Mouse (Mus musculus) embryo, embryonic 11.5 days (tissue): ENCODE measurements around the gene Pik3r1.
A peak's percentile ranks its signal among the peaks of the same experiment; 100 is the strongest.

Source experiments
- DNase-seq: peaks from one replicate; pipeline ENCODE4 v3.0.0-alpha.2; 2012; ENCODE audit warnings: low read depth, low spot score

Gene Pik3r1

DNA sequence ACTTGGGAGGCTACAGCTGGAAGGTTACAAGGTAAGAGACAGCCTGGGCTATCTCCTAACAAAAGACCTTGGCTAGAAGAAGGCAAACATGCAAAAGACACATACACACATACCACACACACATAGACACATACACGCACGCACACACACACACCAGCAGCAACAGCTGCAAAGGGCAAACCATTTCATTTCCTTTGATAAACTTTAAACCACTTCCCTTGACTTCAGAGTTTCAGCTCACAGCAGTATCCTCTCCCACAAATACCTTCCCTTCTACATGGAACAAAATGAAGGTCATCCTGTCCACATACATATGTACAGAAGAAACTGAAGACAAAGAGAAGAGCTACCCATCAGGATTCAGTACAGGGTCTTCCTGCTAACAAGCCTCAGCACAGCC is 56.7 kb downstream of the Pik3r1 start:
- DNase-seq, result no peak

DNA sequence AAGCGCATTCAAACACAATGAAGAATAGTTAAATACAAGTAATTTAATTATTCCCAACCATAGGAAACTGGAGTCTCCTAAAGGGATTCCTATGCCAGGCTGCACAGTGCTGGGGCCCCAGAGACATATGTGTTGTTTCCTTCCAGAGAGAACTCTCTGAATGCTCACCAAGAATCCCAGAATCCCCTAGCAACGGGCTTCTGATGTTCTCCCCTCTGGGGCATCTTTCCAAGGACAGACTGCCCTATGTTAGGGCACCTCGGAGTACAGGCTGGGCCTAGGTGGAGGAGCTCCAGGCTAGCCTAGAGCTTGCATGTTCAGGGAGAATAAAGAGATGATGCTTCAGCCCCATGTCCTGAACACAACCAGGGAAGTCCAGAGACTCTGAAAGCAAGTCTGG is 58.2 kb downstream of the Pik3r1 start:
- DNase-seq, result no peak

DNA sequence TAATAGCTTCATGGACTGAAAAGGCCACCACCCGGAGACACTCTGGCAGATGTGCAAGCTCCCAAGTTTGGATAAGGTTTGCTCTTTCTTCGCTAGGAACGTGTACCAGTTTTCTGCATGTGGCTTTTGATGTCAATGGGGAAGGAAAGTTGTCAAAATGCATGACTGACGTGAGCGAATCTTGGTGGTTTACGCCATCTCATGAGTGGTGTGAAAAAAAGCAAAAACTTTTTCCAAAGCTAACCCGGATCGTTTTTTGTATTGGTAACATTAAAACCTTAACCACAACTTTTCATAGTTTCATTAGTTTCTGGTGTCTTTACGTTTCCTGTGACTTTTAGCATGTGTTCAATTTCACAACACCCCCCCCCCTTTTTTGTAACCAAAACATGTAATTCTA is 60.8 kb downstream of the Pik3r1 start:
- no peak for DNase-seq

DNA sequence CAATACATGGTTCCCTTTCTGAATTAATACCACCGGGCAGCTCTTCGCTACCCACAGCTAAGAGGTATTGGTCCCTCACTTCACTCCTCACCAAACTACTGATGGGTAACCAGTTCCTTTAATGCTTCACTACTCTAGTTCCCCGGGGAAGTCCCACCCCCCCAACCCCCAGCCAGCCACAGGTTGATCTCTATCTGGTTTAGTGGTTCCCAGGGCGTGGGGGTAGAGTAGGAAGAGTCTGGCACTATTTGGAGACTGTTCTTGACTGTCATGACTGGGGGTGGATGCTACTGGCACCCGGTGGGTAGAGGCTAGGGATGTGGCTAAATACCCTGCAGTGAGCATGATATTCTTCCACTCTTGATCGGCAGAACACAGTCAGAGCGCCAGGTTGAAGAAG is 61.6 kb downstream of the Pik3r1 start:
- no peak for DNase-seq

DNA sequence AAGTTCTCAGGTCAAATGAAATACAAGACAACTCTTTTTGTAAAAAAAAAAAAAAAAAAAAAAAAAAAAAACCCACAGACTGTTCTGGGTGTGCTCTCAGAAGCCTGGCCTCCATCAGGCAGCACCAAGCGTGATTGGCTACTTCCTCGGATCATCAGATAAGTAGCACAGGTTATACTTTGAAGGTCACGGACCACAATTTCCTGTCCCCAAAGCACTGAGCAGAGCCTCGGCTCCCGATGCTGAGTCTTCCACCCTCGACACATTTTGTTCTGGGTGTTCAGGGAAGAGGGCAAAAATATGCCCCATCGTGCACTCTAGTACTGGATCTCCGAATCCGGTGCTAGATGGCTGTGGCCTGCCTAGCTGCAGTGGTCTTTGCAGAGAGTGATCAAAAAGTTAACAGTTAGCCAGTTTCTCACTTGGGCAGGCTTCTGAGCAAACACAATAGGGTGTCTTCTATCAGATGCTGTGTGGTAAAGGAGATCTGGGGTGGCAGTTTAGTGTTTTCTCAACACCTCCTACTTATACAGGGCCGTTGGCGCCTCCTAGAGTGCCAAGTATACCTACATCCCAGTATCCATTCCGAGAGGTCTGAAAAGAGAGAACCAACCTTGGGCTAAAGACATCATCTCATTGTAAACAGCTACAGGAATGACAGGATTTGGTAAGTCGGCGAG is 65.8 kb downstream of the Pik3r1 start:
- DNase-seq, result no peak

DNA sequence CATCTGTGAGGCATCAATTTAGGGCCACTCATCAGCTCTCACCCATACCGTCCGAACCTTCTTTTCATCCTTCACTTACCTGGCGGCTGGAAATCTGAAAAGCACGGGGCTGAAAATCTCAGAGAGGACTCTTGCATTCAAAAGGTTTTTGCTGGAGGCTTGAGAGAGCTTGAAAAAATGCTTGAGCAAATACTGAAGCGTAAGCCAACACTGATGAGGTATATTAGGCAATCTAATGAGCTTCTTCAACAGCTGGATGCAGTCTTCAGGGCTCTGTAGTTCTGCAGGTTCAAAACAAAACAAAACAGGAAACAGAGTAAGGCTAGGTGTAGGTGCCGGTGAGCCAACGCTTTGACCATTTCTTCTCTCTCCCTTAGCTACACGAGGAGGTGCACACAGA is 66.4 kb downstream of the Pik3r1 start:
- DNase-seq, result no peak

DNA sequence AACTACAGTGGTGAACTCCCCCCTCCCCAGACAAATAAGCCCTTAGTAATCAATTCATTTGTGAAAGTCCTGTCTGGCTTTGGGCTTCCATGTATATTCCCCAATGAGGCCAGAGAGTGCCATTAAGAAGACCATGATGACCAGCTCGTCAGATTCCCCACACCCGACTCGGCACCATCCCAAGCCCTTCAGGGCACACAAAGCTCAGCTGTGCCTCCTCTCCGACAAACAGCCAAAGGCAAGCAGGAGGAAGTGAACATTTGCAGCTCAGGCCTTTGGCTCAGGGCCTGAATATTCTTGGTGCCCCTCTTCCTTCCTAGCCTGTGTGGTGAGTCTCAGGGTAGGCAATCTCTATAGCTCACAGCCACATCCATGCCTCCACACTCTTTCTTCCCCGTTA is 68.3 kb downstream of the Pik3r1 start:
- DNase-seq, result no peak

DNA sequence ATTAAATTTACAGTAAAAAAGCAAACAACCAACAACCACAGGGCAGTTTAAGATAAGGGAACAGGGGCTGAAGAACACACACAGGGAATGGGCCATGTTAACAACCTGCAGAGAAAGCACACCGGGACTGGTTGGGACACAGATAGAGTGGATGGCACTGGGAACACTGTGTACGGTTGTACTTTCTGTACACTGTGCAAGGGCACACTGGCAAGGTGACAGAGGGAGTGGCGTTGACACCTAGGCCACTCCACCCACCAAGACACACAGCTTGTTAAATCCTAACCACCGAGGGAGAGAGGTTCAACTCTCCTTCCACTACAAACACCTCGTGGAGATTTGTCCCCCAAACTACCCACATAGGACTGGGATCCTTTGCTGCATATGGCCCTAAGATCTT is 70.1 kb downstream of the Pik3r1 start:
- no peak for DNase-seq

DNA sequence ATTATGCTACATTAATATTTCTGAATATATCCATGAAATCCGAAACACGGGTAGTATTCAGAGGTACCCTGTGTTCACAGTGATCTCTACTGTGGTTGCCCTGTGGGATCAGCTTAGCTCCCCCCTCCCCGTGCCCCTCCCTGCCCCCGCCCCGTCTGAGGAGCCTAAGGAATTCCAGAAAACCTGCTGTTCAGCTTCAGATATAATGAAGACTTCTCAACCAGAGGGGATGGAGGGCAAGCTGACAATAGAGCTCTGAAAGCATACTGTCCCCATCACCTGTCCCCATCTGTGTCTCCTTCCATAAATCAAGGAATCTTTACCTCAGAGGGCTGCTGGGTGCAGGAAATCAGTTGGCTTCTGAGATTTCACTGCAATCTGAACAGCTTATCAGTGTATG is 70.6 kb downstream of the Pik3r1 start:
- DNase-seq, result no peak

DNA sequence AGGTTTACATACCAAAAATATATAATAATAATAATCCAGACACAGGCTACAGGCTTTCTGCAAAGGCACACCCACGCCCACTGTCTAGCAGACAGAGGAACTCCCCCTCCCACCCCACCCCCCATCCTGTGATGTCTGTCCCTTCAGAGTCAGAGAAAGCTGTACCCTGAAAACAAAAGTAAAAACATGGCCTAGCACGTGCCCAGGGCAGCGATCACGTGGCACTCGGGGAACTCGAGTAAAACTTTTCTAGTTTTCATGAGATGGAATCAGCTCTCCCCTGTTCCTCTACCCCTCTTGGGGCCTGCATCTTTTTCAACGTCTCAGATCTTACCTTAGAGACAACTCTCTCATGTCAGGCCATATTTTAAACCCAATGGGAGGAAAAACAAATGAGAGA is 71.2 kb downstream of the Pik3r1 start:
- no peak for DNase-seq

DNA sequence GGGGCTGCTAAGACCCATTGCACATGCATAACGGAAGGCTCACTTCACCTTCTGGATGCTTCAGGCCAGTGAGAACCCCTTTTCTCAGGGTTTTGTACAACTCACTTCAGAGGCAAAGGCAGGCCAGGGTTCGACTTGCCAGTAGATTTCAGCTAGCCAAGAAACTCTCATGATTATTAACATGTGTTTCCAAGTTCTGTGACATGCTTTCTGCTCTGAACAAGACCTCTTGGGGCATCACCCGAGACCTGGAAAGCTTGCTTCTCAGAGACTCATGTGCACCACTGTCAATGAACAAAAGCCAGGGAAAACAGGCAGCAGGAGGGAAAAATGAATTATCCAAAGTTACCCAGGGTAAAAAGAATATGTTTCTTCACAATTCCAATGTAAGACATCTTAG is 71.7 kb downstream of the Pik3r1 start:
- no peak for DNase-seq

DNA sequence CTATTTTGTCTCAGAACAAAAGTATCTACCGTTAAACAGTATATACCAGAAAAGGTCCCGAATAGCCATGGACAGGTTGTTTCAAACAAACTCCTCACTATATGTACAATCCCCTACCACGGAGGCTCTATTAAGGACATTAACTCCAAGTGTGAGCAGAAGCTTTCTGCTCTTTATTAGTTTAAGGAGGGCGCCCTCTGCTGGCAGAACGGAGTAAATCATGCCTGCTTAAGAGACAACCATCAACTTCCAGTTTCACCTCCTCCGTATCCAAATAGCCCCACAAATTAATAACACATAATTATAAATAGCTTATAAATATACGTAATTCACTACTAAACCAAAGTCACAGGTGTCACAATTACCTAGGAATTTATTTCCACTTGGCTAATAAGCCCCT is 72.1 kb downstream of the Pik3r1 start:
- DNase-seq, result peak; percentile 81

DNA sequence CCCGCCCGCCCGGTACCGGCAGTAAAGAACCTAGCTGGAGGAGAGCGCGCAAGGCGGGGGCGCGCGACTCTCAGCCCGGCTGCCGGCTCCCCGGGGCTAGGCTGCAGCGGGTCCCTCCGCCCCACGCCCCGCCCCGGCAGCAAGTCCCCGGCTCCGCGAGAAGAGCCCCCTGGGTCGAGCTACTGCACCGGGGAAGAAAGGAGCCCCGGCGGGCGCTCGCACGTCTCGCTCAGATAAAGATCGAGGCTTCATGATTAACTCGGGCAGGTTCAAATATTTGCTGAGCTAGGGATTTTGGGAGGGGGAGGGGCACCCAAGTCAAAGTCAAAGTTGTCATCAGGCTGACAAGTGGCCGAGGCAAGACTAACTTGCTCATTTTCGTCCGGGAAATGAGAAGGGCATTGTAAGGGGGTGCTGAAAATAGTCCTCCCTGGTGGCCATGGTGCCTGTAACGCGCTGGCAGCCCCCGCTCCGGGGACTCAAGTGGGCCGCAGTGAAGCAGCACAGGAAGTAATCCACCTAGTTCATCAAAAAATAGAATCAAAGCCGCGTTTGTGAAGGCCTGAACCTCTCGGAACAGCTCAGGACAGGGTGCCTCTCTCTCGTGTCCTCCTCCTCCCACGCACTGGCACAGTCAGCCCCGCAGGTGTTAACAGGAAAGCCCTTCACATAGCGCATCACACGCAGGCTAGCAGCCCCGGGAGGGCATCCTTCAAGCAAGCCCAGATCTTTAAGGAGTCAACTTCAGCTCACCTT is 73.3 kb downstream of the Pik3r1 start:
- DNase-seq, result peak; percentile 36

DNA sequence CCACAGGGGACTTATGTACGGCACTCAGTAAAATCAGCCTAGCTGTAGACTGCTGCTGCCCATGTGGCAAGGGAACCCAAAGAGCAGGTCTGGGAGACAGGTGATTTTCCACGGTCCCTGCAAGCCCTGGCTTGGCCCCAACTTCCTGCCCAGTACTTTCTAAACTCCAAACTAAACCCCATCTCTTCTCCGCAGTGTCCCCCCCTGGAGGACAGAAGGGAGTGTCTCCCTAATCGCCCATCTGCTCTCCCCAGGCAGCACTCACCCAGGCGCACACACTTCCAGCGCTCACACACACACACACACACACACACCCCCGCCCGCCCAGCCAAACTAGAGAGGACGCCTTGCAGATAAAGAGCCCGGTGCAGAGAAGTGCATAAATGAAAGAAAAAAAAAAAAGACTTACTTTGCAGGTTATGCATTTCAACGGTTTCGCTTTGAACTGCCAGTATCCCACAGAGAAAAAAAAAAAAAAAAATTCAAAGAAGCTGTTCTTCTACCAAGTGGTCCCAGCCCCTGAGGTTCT is 74.0 kb downstream of the Pik3r1 start:
- DNase-seq, result no peak

DNA sequence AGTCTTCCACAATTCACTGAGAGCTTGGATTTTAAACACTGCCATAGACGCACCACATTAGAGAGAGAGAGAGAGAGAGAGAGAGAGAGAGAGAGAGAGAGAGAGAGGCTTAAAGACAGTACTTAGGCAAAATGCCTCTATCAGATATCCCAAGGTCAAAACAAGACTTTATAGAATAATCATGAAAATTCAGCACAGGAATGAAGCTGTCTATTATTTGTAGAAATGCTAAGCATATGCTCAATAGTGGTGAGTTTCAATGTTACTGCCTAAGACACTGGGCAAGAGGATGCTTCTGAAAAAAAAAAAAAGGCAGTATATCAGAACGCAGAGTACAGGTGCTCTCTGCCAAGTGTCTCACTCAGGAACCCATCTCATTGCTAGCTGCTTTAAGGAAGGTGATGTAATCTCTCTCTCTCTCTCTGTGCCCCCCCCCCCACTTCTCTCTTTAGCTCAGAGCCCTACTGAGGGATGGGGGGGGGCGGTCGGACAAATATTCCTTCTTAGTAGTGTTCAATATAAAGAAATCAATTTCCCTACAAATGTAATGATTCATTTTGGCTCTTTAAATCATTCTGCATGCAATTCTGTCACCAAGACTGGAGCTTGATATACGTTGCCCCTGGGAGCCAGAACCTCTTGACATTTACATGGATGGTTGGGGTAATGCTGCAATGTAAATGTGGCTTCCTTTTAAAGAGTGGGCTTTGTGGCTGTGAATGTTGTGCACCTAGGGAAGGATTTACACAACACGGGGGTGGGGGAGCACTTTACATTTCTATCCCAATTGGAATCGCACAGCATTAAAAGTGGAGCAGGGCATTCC is 74.9 kb downstream of the Pik3r1 start:
- DNase-seq, result no peak

DNA sequence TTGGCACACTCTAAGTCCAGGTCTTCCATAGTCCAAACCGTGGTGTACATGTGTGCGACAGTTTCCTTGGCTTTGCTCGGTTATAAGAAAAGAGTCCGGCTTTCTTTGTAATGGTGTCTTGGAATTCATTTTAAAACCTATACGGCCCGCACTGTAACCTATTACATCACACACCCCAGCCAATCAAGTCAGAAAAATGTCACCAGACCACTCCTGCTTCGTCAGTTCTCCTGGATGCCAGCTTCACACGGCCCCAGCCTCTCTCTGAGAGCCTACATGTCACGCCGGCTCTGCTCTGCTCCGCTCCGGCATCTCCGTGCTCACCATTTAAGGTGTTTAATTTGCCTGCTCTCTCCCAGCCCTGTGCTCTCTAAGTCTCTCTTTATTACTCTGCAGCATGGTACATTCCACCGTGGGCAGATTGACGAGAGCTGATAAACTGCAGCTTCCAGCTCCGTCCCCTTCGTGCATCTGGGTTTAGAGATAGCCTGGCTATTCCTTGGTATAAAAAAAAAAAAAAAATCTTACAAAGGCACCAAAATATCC is 75.7 kb downstream of the Pik3r1 start:
- DNase-seq, result peak; percentile 17

DNA sequence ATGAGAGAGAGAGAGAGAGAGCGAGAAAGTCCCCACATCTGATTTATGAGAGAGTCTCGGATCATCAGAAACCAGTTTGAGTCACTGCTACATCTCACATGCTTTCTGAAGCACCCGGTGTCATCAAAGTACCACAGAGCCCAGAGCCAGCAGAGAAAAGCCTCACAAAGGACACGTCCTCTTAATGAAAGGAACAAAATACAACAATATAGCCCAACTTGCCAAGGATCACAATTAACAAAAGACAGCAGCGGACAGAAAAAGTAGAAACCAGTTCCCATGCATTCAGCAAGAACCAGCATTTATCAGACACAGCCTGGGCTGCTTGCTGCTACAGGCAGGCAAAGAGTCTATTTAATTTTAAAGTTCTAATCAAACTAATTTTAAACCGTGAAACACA is 76.3 kb downstream of the Pik3r1 start:
- no peak for DNase-seq

DNA sequence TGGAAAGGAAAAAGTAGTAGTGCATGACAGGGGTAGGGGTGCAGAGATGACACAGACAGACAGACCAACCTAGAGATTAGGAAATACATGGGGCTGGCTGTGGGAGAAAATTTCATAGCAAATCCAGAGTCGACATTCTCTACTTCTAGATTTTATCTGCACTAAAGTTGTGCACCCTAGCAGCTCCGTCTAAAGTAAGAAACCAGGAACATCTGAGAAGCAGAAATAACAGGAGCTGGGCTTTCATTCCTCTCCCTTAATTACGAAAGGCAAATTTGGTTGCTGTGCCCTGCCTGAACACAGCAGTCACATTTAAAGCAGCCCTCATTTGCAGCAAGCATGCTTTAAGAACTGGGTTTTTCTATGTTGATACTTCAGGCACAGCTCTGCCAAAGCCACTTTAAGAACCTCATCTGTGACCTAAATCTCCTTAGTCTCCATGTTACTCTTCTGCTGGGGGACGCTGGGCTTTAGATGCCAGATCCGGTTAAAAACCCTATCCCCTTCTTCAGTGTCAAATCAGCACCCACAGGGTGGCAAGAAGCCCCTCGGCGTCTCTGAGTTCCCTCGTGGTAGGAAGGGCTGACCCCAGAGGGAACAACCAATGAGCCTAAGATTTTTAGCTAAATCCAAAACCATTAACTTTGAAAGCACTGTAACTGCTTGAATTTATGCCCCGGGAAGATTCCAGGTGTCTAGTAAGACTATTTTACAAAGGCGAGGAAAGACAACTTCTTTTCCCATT is 76.9 kb downstream of the Pik3r1 start:
- no peak for DNase-seq

DNA sequence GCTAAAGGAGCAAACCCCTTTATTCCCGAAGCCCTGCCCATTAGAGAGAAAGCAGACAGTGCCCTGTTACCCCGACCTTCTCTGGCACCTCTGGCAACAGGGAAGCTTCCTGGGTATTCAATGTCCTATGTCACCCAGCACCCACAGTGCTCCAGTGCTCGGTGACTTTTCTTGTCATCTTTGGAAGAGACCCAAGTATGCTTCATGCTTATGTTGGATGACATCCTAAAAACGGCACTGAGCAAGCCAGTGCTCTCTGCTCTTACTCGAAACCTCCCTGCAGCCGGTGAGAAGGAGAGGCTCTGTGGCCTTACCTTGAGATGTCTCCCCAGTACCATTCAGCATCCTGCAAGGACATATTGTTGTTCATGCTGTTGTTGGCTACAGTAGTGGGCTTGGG is 77.8 kb downstream of the Pik3r1 start:
- DNase-seq, result no peak

DNA sequence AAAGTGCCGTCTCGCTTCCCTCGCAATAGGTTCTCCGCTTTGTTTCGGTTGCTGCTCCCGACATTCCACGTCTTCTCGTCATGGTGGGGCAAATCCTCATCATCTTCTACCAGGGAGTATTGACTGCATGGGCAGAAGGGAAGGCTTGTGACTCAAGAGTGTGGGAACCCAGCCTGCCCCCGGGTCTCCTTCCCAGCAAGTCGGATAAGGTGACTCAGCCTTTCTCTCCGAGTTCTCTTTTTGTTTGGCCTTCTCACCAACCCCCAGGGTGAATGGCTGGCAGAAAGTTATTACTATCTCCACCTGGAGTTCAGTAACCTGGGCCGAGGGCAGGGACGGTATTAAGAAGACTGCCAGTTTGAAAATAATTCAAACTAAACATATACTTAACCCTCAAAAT is 81.8 kb downstream of the Pik3r1 start:
- no peak for DNase-seq

DNA sequence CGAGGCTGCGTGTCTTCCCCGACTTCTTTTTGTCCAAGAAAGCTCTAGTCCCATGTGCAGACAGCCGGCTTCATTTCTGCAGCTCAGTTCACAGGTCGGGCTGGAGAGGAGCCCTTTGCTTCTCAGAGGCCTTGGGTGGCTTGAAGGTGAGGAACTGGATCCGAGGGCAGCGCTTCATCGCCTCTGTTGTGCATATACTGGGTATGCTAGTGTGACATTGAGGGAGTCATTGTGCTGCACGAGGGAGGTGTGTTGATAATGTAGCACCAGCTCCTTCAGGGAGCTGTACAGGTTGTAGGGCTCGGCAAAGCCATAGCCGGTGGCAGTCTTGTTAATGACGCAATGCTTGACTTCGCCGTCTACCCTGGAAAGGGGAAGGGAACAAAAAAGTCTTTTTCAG is 83.3 kb downstream of the Pik3r1 start:
- no peak for DNase-seq
